Mouse (Mus musculus) lung, adult 2 months (tissue): ENCODE data around the gene BC025920. TPM values are rescaled to one million over a fixed set of nuclear protein-coding genes. Genes with fewer than 3 reads are reported as not detected.
"Not testable (repeated sequence)": the region's sequence is repeated elsewhere in the genome, so short reads cannot be mapped to it uniquely, and the experiment has no call there.

Source experiments
- DNase-seq: peaks from one replicate; pipeline ENCODE4 v3.0.0; 2022
- H3K4me1 ChIP-seq: fragments of 200-500 bp; 2 replicates; pipeline ENCODE4 v1.6.1; 2011; ENCODE audit warnings: low read length; ENCODE audit not compliant: control insufficient read depth, insufficient read depth
- H3K4me3 ChIP-seq: fragments of 200-500 bp; replicated peaks from 2 replicates; pipeline ENCODE3; 2011; ENCODE audit warnings: low read depth, mild to moderate bottlenecking, control low read depth, low read length; ENCODE audit errors: extremely low read depth
- CTCF ChIP-seq: fragments of 200-500 bp; IDR thresholded peaks from 2 replicates; pipeline ENCODE4 v1.5.1; 2011; ENCODE audit warnings: mild to moderate bottlenecking, low read length, control low read depth; ENCODE audit not compliant: insufficient read depth
- POLR2A ChIP-seq: fragments of 200-500 bp; IDR thresholded peaks from 2 replicates; pipeline ENCODE4 v1.6.1; 2011; ENCODE audit warnings: low read depth, mild to moderate bottlenecking, control low read depth, low read length, borderline replicate concordance; ENCODE audit errors: extremely low read depth
- WGBS: fragments of 180-500 bp; shearing (Covaris S2); methylation state at CpG from one replicate; pipeline ENCODE4 v1.1.7; 2018; 5-methylcytosine and 5-hydroxymethylcytosine counted together
- polyA plus RNA-seq: library from polyadenylated mRNA; depleted of rRNA; stranded (reverse); fragments of >200 nt; gene quantifications from 2 replicates; pipeline ENCODE4 v1.2.3, GENCODE M21; 2012; rRNA removed

BC025920 gene
- polyA plus RNA-seq, 1 experiment = 1.1 TPM

DNA sequence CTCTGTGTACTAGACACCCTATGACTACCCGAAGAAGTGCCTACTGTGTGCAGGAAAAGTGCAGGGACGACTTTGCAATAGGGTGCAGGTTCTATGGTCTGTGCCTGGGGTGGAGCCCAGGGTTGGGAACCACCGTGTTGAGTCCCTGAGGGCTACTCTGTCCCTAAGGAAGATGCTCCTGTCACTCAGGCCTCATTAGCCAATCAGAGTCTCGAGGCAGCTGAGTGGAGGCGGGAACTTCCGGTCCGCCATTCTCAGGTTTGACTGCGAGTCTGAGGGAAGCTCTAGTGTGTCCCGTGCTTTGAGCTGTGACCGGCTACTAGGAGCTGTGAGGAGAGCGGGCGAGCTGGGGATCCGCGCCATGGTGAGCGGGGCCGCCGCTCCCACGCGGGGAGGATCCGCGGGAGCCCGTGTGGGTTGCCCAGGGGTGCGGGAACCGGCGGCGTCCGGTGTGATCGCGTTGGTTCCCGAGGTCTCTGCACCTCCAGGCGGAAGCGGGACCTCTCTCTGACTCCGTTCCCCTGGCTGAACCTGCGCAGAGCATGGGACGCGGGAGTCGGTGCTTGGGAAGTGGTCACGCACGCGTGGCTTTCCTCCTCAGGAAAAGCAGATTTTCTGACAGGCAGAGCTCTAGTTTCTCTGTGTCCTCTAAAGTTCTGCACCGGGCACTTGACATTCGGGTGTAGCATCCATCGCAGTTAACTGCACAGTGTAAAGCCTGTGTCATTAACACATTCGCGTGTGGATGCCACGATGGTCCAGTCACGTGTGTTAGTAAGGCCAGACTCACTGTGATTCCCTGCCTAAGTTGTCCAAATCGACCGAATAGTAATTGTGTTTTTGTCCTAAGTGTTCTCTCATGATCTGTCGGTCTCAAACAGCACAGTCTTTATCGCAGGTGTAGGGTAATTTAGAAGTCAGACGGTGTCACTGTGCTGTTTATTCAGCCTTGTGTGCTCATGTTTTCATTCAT is 43.0 kb downstream of the BC025920 start, which contains the start of gene Gm10778:
TSS of gene Gm10778 (plus strand) at position 257 of the 973 bp plus-strand sequence.
- not testable (repeated sequence) for H3K4me1 ChIP-seq
- TF ChIP-seq POLR2A = peak; percentile 48; the same call in 1 of the 2 replicates
- peak; percentile 86 for DNase-seq
- WGBS = under 1% methylated on average over 33 of the region's 52 CpGs
- peak within 1 kb of the TSS; percentile 51 for H3K4me3 ChIP-seq

DNA sequence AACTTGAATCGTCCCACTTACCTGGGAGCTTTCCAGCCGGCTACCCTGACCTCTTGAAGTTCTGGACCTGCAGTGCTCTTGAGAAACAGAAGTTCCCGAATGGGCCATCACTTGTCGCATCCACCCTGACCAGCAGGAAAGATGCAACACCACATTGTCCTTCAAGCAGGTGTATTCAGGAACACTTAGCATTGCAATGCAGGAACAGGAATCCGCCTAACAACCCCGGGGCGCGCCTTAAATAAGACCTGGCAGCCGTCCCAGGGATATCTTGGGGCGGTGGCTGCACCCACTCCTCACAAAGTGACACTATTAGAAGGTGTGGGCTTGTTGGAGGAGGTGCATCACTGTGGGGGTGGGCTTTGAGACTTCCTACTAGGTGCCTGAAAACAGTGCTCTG is 49.1 kb downstream of the BC025920 start:
- Histone ChIP-seq H3K4me1 (no peaks in the 10 kb centered on the region; the same call in 1 of the 2 replicates), H3K4me3 (no peak overlapping the region)
- TF ChIP-seq CTCF (no peak), POLR2A (no peak)
- WGBS = 96% methylated on average over 10 of the region's 10 CpGs
- DNase-seq = no peak

DNA sequence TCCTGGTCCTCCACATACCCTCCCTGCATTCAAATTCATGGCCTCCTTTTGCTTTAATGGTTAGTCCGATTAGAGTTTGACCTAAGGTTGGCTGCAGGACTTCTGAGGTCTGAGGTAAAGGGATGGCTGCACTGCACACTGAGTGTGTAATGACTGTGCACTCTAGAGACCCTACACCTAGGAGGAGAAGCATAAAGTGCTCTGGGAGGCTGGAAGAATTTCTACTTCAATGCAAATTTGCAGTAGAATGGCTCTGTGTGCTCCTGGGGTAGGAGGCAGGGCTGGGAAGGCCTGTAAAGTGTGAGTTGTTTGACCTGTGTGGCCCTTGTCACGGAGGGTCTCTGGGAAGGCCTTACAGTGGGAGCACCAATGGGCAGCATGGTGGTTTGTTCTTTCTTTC is 50.1 kb downstream of the BC025920 start:
- TF ChIP-seq POLR2A (no peak), CTCF (no peak)
- Histone ChIP-seq H3K4me3 (no peak overlapping the region), H3K4me1 (no peaks in the 10 kb centered on the region)
- DNase-seq = no peak
- 98% methylated on average over 2 of the region's 2 CpGs for WGBS

Other genes starting within 250 kb of the BC025920 start
- gene Mfsd12, start 248.8 kb upstream of the BC025920 start, polyA plus RNA-seq = 33.3 and 39.9 TPM in 2 replicates
- 21.9 and 25.8 TPM in 2 replicates for gene 4930404N11Rik, start 240.5 kb upstream of the BC025920 start, polyA plus RNA-seq
- 59.3 and 61.8 TPM in 2 replicates for gene Fzr1, start 227.8 kb upstream of the BC025920 start, polyA plus RNA-seq
- 79.2 and 83.4 TPM in 2 replicates for gene Dohh, start 221.8 kb upstream of the BC025920 start, polyA plus RNA-seq
- gene Gm48551, start 221.8 kb upstream of the BC025920 start, polyA plus RNA-seq = 3.7 and 6.3 TPM in 2 replicates
- gene Gm48552, start 217.3 kb upstream of the BC025920 start, polyA plus RNA-seq = 3.6 and 5.9 TPM in 2 replicates
- gene Smim24, start 213.2 kb upstream of the BC025920 start, polyA plus RNA-seq = 8.8 and 10.1 TPM in 2 replicates
- gene Nfic, start 150.6 kb upstream of the BC025920 start, polyA plus RNA-seq = 89.6 and 103 TPM in 2 replicates
- gene Celf5, start 123.6 kb upstream of the BC025920 start, polyA plus RNA-seq = 0.92 and 1.1 TPM in 2 replicates
- 197 and 203 TPM in 2 replicates for gene Ncln, start 109.9 kb upstream of the BC025920 start, polyA plus RNA-seq
- gene S1pr4, start 106.1 kb upstream of the BC025920 start, polyA plus RNA-seq = 40.3 and 47.5 TPM in 2 replicates
- 8.5 and 9.5 TPM in 2 replicates for gene Gna15, start 82.0 kb upstream of the BC025920 start, polyA plus RNA-seq
- gene Gna11, start 61.1 kb upstream of the BC025920 start, polyA plus RNA-seq = 114 and 117 TPM in 2 replicates
- gene Aes, start 46.8 kb upstream of the BC025920 start, polyA plus RNA-seq = 1,275 and 1,423 TPM in 2 replicates
- gene Tle2, start 31.7 kb upstream of the BC025920 start, polyA plus RNA-seq = 164 and 218 TPM in 2 replicates
- gene Tle6, start 5.2 kb upstream of the BC025920 start, polyA plus RNA-seq = 33.3 and 41.6 TPM in 2 replicates
- gene Sirt6, start 21.5 kb downstream of the BC025920 start, polyA plus RNA-seq = 33.7 and 36.2 TPM in 2 replicates
- 22.7 and 28.4 TPM in 2 replicates for gene Ankrd24, start 22.3 kb downstream of the BC025920 start, polyA plus RNA-seq
- 0.33 and 0.57 TPM in 2 replicates for gene Gm10778, start 42.8 kb downstream of the BC025920 start, polyA plus RNA-seq
- 0.45 and 0.47 TPM in 2 replicates for gene Zfp433, start 98.6 kb downstream of the BC025920 start, polyA plus RNA-seq
- 0.33 and 0.56 TPM in 2 replicates for gene Gm3055, start 164.9 kb downstream of the BC025920 start, polyA plus RNA-seq
- gene Gm4767, start 205.9 kb downstream of the BC025920 start, polyA plus RNA-seq = not detected in 2 replicates